Mouse (Mus musculus) ovary, postnatal 14 days (tissue): Measurements from ENCODE around the gene Vav1.

Experiments
- DNase-seq: peaks from one replicate; pipeline ENCODE4 v3.0.0; 2022; ENCODE audit warnings: low spot score

The Vav1 gene

DNA sequence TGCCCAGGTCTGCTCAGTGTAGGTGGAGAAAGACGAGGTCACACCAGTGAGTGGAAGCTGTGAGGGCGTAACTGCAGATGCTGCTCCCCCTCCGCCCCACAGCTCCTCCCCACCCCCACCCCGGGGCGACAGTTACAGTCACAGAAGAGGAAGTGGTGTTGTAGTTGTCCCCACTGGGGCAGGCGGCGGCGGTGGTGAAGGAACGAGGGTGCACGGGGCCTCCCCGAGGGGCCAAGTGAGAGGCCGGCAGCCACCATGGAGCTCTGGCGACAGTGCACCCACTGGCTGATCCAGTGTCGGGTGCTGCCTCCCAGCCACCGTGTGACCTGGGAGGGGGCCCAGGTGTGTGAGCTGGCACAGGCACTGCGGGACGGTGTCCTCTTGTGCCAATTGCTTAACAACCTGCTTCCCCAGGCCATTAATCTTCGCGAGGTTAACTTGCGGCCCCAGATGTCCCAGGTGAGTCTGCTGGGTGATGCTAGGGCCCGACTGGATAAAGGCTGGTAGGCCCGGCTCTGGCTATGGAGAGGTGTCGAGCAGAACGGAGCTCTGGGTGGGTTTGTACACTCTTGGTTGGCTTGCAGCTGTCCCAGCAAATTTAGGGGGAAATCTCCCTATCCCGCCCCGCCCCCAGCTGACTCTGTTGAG lies at the start of gene Vav1:
TSS of gene Vav1 (plus strand) at position 158 of the 648 bp plus-strand sequence.
- no peak for DNase-seq

DNA sequence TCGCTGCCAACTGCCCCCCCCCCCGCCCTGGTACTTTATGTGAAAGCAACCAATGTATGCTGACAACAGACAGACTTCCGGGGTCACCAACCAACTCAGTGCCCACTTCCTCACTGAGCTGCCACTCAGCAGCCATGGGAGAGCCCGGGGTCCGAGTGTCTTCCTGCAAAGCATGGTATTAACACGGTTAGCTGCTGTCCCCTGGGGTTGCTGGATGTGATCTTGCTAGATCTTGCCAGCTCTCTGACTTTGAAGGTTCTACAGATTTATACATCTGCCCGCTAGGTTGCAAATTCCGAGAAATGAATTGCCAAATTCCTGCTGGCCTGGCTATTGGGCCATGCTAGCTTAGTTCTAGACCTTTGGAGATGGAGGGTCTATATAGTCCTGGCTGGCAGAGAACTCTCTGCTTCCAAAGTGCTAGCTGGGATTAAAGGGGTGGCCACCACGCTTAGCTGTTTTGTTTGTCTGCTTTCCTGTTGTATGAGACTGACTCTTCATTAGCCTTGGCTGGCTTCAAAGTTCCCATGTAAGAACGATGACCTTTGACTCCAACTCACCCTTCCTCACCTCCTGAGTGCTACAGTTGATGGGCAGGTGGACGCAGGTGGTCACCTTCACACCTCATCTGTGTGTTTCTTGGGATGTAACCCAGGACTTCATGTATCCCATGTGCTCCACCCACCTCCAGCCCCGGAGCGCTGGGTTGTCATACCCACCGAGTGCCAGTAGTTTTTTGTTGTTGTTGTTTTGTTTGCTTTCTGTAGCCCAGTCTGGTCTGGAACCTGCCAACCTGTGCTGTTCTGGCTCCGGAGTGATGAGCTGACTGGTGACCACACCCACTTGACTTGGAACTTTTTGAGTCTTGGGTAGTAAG lies 48.8 kb upstream of the Vav1 start:
- no peak for DNase-seq

DNA sequence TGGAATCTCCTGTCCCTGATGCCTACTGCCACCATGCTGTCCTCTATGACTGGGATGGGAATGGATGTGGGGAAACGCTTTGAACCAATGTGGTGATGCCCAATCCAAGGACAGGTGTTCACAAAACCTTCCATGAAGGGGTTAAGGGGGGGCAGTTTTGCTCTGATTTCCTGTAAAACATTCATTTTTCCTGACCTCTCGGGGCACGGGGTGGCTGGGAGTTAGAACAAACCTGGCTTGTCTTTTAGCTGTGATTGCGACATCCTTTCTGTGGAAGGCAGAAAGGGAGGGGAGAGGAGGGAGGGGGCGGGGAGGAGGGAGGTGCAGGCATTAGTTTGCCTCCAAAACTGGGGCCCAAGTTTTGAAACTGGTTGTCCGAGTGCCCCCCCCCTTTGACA lies 48.2 kb upstream of the Vav1 start:
- no peak for DNase-seq

DNA sequence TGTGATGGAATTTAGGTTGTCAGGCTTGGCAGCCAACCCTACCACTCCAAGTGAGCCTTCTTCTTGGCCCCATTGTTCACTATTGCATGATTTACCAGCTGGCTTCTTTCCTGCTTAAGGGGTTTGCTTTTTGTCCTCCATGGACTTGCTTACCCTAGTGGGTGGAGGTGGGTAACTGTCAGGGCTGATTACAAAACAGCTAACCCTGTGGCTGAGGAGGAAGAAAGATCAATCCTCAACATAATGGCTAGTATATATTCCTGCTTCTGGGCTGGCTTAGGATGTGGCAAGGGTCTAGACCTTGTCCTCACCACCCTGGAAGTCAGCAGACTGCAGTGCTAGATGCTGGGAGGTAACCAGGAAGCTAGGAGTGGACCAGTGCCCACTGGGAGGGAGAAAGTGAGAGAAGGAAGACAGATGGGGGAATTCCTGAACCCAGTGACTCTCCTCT lies 47.6 kb upstream of the Vav1 start:
- no peak for DNase-seq

DNA sequence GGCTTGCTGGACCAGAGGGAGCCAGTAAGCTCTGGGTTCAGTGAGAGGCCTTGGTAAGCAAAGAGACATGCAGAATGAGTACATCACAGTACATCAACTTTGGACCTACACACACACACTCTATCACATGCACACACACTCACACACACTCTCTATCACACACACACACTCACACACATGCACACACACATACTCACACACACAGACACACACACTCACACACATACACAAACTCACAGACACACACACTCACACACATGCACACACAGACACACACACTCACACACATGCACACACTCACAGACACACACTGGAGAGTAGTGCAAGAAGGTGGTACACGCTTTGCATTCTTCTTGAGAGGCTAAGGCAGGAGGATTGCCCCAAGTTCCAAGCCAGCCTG lies 46.7 kb upstream of the Vav1 start:
- DNase-seq = no peak

DNA sequence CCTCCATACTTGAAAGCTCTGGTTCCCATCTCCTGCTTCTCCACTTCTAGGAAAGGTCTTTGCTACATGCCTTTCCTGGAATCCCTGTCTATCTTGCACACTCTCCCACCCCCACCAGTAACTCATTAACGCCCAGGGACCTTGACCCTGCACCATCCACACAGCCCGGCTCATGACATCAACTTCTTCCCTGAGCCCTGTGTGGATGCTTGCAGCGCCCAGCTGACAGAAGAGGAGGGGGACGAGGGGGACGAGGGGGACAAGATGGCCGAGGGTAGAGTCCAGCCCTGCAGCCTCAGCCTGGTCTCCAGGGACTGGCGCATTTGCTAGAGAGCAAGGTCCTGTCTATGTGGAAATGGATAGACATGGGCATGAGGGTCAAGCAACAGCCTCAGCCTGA lies 45.9 kb upstream of the Vav1 start:
- no peak for DNase-seq

DNA sequence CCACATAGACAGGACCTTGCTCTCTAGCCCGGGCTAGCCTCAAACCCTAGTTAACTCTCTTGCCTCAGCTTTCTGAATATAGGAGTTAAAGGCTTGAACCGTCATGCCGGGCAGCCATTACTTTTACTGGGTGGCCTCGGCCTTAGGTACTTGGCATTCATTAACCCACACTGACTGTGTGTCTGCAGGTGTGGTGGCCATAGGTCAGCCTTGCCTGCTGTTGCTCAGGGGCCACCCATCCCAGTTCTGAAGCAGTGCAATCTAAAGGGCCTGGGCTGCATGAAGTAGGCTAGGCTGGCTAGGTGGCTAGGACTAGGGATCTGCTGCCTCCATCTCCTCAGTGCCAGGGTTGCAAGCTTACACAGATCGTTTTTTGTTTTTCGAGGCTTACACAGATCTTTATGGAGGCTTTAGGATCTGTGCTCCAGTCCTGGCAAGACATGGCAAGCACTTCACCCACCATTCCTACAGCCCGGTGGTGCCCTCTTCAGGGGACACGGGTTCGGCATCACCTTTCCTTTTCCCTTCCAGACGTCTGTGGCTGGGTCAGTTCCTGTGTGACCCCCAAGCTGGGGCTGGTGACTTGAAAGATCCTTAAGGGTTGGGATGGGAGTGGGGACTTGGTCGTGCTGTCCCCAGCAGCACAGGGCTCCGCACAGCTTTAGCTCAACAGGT lies 44.5 kb upstream of the Vav1 start:
- no peak for DNase-seq

DNA sequence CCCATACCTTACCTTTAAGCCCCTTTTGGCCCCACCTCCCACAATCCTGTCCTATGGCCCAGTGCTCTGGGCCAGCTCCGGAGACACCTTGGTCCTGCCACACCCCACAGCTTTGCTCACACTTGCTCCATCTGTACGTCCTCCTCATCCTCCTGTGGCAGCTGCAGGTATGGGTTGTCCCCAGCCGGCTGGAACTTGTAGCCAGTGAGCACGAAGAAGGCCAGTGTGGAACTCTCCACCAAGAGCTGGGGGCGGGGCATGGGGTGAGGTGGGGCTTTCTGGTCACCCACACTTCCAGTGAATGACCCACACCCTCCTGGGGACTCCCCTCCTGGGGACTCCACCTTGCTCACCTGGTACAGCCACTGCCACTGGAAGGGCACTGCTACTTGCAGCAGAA lies 43.1 kb upstream of the Vav1 start:
- DNase-seq = no peak

DNA sequence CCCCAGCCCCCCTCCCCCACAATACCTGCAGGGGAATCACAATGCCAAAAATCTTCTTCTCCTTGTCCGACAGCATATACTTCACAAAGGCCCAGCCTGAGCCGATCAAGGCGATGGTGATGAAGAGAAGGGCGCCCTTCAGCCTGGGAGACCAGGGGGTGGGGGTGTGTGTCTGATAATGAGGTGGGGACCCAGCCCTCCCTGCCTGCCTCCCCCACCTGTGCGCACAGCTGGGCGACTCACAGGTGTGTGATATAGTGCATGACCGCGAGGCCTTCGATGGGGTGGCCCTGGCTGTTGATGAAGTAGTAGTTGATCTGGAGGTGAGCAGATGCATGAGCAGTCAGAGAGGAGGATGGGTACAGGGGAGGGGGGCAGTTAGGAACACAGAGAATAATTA lies 41.7 kb upstream of the Vav1 start:
- no peak for DNase-seq

DNA sequence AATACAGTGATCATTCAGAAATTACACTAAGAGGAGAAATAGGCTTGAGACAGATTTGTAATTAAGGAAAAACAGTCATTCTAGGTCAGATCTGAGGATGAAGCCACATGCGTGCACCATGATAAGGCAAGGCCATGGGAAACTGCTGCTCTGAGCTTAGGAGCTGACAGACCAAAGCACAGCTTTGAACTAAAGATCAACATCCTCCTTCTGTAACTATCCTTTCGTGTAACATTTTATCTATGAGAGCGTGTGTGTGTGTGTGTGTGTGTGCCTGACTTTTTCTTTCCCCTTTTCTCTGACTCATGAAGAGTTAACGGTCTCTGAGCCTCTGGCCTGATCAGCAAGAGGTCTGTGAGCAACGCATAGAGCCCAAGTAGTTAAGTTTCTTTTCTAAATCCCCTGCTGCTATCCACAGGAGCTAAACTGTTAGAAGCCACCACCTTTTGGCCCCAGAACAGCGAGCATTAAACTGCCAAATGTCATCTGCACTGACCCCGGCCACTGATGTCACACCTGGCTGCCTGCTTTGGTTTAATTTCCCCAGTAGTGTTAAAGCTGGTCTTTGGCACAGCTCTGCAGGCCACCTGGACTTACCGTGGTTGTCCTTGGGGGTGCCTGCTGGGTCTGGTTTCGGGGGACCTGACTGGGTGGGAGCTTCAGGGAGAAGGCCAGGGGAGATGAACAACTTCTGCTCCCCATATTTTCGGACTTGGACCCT lies 35.1 kb upstream of the Vav1 start:
- DNase-seq = no peak

DNA sequence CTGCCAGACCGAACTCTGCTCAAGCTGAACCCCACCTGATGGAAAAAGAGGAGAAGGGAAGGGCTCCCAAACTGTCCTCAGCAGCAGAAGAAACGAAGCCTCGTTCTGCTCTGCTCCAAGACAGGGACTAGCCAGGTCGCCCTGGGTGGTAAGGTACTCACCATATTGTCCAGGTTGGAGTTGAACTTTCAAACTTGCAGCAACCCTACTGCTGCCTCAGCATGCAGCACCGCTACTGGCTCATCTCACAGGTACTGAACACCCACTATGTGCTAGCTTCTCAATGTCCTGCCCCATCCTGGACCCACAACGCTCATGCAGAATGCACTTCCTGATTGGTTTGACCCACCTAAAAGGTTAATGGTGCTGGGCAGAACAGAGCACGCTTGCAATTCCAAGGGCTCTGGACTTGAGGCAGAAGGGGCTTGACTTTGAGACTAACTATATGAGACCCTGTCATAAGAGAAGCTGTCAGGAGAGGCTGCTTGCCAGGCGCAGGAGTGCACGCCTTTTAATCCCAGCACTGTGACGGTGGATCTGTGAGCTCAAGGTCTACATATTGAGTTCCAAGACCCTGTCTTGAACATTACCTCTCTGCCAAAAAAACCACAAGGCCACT lies 33.5 kb upstream of the Vav1 start:
- DNase-seq = no peak

DNA sequence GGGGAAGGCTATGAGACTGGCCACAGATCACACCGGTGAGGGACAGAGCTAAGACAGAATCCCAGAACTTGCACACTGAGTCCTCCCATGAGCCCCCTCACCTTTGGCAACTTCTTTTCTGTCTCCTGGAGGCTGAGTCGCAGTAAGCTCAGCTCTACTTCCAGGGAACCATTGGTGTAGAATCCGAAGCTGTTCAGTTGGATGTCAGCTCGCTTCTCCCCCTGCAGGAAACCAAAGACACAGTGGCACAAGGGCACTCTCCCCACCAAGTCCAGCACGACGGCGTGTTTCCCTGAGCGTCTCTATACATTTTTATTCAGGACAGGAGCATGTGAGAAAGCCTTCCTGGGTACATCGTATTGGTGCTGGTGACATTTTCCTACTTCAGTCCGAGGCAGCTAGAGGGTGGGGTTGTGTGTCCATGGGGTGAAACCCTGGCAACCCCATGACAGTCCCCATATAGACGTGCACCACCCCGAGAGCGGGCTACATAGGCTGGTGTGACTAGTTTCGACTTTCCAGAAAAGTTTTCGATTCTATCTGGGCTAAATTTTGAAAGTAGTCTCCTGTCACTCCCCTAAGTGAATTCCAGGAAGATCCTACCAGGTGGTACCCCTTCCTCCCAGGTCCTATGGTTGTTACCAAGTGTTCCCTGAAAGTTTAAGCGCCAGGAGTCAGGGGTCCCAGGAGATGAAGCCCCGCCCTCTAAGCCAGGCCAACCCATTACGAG lies 32.1 kb upstream of the Vav1 start:
- no peak for DNase-seq

DNA sequence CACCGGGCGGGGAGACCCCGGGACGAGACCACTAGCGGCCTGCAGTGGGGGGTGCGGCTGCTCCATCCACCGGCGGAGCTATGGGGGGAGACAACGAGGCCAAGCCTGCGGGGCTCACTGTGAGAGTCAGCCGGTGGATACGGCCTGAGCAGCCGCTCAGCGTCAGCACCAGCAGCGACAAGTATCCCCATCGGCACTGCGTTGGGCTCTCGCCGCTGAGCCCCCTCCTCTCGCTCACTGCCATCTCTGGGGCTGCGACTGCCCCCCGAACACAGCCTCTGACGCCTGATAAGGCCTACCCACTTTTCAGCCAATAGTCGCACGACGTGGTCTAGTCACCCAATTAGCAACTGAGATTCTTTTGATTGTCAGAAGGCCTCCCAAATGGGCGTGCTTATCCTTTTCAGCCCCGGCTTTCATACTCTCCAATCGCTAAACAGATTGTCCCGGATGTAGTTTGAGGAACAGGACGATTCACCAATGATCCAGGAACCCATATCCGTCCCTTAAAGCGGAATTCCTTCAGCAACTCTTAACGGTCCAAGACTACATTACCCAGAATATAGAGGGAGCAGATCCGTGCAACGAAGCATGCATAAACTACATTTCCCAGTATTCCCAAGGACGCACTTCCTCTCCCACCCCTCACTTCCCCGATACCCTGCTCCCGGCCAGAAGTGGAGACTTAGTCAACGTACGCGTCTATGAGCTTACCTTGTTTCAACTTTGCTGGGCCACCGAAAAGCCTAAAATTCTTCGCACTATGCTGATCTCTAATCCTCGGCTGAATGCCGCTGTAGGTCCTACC lies 31.3 kb upstream of the Vav1 start:
- DNase-seq = peak; percentile 83

DNA sequence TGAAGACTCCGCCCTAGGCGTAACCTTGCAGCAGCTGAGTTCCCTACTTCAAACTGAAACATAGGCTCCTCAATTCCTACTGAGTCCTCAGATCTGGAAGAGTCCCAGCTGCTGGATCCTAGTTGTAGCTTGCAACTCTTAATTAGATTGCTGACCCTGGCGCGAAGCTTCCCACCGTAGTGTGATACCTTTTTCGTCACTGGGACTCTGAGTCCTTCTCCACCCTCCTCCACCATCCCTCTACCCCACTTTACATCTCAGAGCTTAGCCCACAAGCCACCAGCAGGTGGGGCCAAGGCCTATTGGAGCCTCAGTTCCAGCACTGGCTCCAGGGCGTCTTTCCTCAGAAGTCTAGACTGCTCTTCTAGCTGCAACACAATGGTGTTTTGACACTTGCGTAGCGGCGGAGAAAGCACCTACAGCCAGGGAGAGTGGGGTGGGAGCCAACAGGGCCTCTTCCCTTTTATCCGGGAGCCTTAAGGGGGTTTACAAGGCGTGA lies 30.6 kb upstream of the Vav1 start, which contains the start of gene Gpr108:
TSS of gene Gpr108 (minus strand) at position 246 of the 499 bp plus-strand sequence.
- DNase-seq = peak; percentile 68

DNA sequence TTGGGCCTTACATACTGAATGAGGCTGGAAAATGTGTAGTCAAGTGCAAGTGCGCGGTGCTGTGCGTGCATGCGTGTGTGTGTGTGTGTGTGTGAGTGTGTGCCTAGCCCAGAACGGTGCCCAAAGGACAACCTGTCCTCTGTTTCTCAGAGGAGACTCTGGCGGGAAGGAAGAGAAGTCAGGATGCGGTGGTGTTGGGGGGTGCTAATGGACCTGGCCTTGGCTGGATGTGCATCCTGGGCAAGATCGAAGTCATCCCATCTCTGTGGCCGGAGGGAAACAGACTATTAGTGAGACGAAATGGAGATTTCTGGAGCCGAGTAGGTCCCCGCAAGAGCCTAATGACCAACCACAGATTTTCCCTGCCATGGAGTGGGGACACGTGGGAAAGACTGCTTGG lies 30.1 kb upstream of the Vav1 start:
- DNase-seq = no peak

DNA sequence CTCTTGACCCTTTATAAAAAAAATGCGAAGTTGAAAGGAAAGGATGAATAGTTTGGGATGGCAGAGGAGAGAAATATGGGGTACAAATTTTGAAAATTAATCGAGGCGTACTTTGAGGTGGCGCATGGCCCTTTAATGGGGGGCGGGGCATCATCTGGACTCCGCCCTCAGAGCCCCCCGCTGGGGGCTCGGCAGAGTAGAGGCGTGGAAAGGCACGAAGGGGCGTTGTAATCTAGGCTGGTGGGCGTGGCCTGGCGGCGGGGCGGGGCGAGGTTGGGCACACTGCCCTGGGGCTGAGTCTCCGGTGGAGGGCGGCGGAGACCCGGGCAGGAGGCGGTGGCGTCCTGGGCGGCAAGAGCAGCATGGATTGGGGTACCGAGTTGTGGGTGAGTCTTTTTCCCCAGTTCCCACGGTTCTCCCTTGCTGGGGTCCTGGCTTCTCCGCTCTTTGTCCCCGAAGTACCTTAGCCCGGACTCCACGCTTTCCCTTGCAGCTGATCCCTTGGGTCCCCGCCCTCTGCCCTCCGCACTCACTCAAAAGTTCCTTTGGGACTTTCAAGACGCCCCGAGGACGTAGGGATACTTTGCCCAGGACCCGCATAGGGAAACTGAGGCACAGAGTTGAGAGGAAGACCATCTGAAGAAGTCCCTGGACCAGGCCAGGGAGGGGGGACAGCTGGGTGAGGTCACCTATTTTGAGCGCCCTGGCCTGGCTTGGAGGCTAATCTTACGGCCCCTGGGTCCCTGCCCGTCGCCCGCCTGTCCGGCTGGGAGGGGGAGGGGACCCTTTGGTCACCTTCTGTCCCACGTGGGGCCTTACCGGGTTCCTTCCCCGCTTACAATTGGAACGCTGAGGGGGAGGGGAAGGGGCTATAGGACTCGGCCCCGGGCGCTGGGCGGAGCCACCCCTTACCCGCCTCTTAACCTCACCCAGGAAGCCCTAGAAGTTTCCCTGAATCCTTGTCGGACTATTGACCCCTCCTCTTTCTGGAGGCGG lies 29.4 kb upstream of the Vav1 start, which contains the start of gene Trip10:
TSS of gene Trip10 (plus strand) at position 270 of the 996 bp plus-strand sequence.
- DNase-seq = peak; percentile 99

DNA sequence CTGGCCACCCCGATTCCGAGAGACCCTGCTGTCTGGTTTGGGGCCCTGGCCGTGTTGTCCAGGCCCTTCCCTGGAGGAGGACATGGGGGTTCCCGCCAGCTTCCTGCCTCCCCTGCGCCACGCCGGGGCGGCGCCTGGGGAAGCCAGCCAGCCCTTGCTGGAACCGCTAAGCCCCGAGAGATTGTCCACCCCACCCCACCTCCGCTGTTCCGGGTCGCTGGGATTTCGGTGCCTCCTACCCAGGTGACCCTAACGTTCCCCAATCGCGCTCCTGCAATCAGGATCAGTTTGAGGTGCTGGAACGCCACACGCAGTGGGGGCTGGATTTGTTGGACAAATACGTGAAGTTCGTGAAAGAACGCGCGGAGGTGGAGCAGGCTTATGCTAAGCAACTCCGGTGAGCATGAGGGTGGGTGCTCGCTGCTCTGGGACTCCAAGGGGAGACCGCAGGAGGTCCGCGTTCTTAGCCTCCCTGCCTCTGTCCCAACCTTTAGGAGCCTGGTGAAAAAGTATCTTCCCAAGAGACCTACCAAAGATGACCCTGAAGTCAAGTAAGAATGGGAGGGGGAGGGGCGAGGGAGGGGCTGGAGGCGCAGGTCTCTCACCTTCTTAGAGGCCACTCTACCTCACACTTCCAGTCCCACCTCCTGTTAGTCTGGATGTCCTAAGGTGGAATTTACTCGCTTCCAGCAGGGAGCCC lies 28.3 kb upstream of the Vav1 start:
- no peak for DNase-seq

DNA sequence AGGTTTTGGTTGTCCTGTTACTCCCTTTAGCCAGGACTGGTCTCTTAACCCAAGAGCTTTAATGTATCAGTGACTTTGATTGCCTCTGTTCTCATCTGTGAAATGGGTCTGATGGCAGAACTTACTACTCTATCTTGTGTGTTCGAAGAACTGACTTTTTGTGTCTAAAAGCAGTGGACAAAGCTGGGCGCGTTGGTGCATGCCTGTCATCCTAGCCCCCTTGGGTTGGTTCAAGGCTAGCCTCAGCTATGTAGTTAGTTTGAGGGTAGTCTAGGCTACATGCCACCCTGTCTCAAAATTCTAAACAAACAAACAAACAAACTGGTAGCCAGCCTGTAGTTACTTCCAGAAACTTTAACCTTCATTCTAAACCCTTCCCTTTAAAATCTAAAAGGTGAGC lies 27.5 kb upstream of the Vav1 start:
- no peak for DNase-seq
